In genomic region chr5:88975694-88976093, GRCm38 (mm10) we compare ENCODE assay signal across 27 mouse cellular contexts.
DNase-seq lines count a peak whose midpoint lies in the region; ATAC-seq lines count a peak whose summit lies in the region.
"Had no signal": no experiment of that assay in that cellular context is flagged by ENCODE, and none has a peak within 500 bp of the region (broad histone marks: within the 10 kb centered on the region; RNA-seq: fewer than 3 reads in every experiment).

No protein-coding gene starts in this region.

- H3K36me3 ChIP-seq in hindbrain, embryonic 10.5 days: no peaks in the 10 kb centered on the region
- no peaks in the 10 kb centered on the region for H3K36me3 ChIP-seq in hindbrain, embryonic 12.5 days
- H3K36me3 ChIP-seq in hindbrain, embryonic 16.5 days (ENCODE audit: control insufficient read depth, insufficient read depth, low read length): no peaks in the 10 kb centered on the region
- H3K36me3 ChIP-seq: limb, embryonic 13.5 days; lung, embryonic 15.5 days; midbrain, embryonic 12.5 days had no signal

- no peaks in the 10 kb centered on the region for H3K27me3 ChIP-seq in hindbrain, embryonic 10.5 days (ENCODE audit: insufficient read depth, poor library complexity, severe bottlenecking)
- H3K27me3 ChIP-seq in hindbrain, embryonic 12.5 days: no peaks in the 10 kb centered on the region
- no peaks in the 10 kb centered on the region for H3K27me3 ChIP-seq in hindbrain, embryonic 16.5 days (replicated peaks; ENCODE audit: control insufficient read depth, insufficient read depth, low read length)
- H3K27me3 ChIP-seq: CH12.LX; limb, embryonic 13.5 days; lung, embryonic 15.5 days; midbrain, embryonic 12.5 days had no signal

- no peak overlapping the region for H3K4me3 ChIP-seq in hindbrain, embryonic 10.5 days
- no peak overlapping the region for H3K4me3 ChIP-seq in hindbrain, embryonic 12.5 days
- no peak overlapping the region for H3K4me3 ChIP-seq in hindbrain, embryonic 16.5 days (ENCODE audit: low read length)
- H3K4me3 ChIP-seq: erythroblast, embryonic 14.5 days; limb, embryonic 13.5 days; lung, embryonic 15.5 days; midbrain, embryonic 12.5 days had no signal

- intact Hi-C loops in left cerebral cortex, postnatal 4 days (cut with DNase I): no loop called here

- peaks cover 12% of the 10 kb centered on the region for H3K4me1 ChIP-seq in hindbrain, embryonic 10.5 days (replicated peaks)
- H3K4me1 ChIP-seq in hindbrain, embryonic 12.5 days: no peaks in the 10 kb centered on the region
- H3K4me1 ChIP-seq in hindbrain, embryonic 16.5 days (ENCODE audit: control insufficient read depth, insufficient read depth, low read depth, low read length): no peaks in the 10 kb centered on the region; the same call in 1 of the 2 replicates
- H3K4me1 ChIP-seq: lung, embryonic 15.5 days had no signal

- no peak overlapping the region for H3K27ac ChIP-seq in hindbrain, embryonic 10.5 days
- H3K27ac ChIP-seq in hindbrain, embryonic 12.5 days: no peak overlapping the region
- H3K27ac ChIP-seq in hindbrain, embryonic 16.5 days (ENCODE audit: low read depth, low read length): no peak overlapping the region
- H3K27ac ChIP-seq: limb, embryonic 13.5 days; lung, embryonic 15.5 days; midbrain, embryonic 12.5 days; stomach, postnatal 0 days had no signal

- DNase-seq in hindbrain, embryonic 10.5 days (ENCODE audit: low spot score): peak; percentile 15
- DNase-seq in left cerebral cortex, postnatal 4 days: peak; percentile 27
- no peak for DNase-seq in left cerebral cortex, adult 18-20 months (ENCODE audit: low spot score in 2 of 2)
- DNase-seq in Muller cell, postnatal 12 days (ENCODE audit: inconsistent ontology term): peak; percentile 61
- DNase-seq in kidney, postnatal 25 days: no peak
- DNase-seq: adrenal gland, adult 8-10 months; cerebellum, adult 8-10 months; cerebellum, postnatal 25 days; gastrocnemius, postnatal 14 days; heart, adult 11 months; heart, postnatal 36 days; kidney, adult 11 months; kidney, postnatal 14 days; right cerebral cortex, postnatal 4 days; thymus, adult 18-20 months; thymus, postnatal 36 days had no signal

- no peak overlapping the region for H3K9ac ChIP-seq in hindbrain, embryonic 12.5 days
- H3K9ac ChIP-seq in hindbrain, embryonic 16.5 days (ENCODE audit: low read depth, low read length): no peak overlapping the region
- H3K9ac ChIP-seq: limb, embryonic 13.5 days; lung, embryonic 15.5 days; midbrain, embryonic 12.5 days had no signal

- H3K4me2 ChIP-seq in hindbrain, embryonic 12.5 days (replicated peaks): no peak overlapping the region
- H3K4me2 ChIP-seq in hindbrain, embryonic 16.5 days (ENCODE audit: low read length): no peak overlapping the region
- H3K4me2 ChIP-seq: heart, embryonic 11.5 days; limb, embryonic 13.5 days; liver, embryonic 11.5 days; lung, embryonic 15.5 days; midbrain, embryonic 12.5 days had no signal

- ATAC-seq in hindbrain, embryonic 12.5 days (ENCODE audit: low FRiP score): no peak
- ATAC-seq in hindbrain, embryonic 16.5 days: peak; percentile 87
- ATAC-seq: inflammation-experienced regulatory T-cells, adult 6 months had no signal

- no peaks in the 10 kb centered on the region for H3K9me3 ChIP-seq in hindbrain, embryonic 10.5 days
- no peaks in the 10 kb centered on the region for H3K9me3 ChIP-seq in hindbrain, embryonic 12.5 days (replicated peaks)
- H3K9me3 ChIP-seq in hindbrain, embryonic 16.5 days (ENCODE audit: control insufficient read depth, low read length): no peaks in the 10 kb centered on the region
- H3K9me3 ChIP-seq: limb, embryonic 13.5 days; lung, embryonic 15.5 days; midbrain, embryonic 12.5 days had no signal

Comparison
In these comparisons a context has a peak if more than half of its experiments do, and no peak if none do; other contexts are left out.
1. DNase-seq: peak in hindbrain, embryonic 10.5 days (single experiment), left cerebral cortex, postnatal 4 days (single experiment) and Muller cell, postnatal 12 days (single experiment); none in left cerebral cortex, adult 18-20 months (0 of 2) and kidney, postnatal 25 days (0 of 2).